Mouse (Mus musculus): ENCODE results near the gene Lrrc14b. TPM values are rescaled to one million over a fixed set of nuclear protein-coding genes. Genes with fewer than 3 reads are reported as not detected.

Gene Lrrc14b
- polyA plus RNA-seq (2016; fragmentation: Nextera tagmentation; extraction: Ambion mirVana): not detected in 2 replicates

- DNase-seq (ENCODE audit: low spot score): no peak
- Histone ChIP-seq H3K4me1 (replicated peaks) (no peaks in the 10 kb centered on the region), H3K9me3 (no peaks in the 10 kb centered on the region), H3K27ac (no peak within 1 kb of the TSS), H3K4me3 (no peak within 1 kb of the TSS), H3K27me3 (ENCODE audit: insufficient read depth, poor library complexity, severe bottlenecking) (no peaks in the 10 kb centered on the region), H3K36me3 (peaks cover 46% of the 10 kb centered on the region)
- WGBS: 90% methylated on average over 8 of the region's 8 CpGs
These were observed at the start of gene Lrrc14b for GRCm38 (mm10) chr13:74363859-74364235. Lrrc14b (minus strand) TSS chr13:74364005.

GRCm38 (mm10) chr13:74399298-74399839, 35.6 kb upstream of the Lrrc14b start, which contains the start of gene Ftl1-ps1:
Ftl1-ps1 (plus strand) TSS chr13:74399694.
- DNase-seq (ENCODE audit: low spot score): peak; percentile 10
- Histone ChIP-seq H3K36me3 (no peaks in the 10 kb centered on the region), H3K9me3 (no peaks in the 10 kb centered on the region), H3K4me1 (replicated peaks) (no peaks in the 10 kb centered on the region), H3K27me3 (ENCODE audit: insufficient read depth, poor library complexity, severe bottlenecking) (peaks cover 4% of the 10 kb centered on the region; the same call in 1 of the 2 replicates), H3K27ac (no peak within 1 kb of the TSS), H3K4me3 (no peak within 1 kb of the TSS)
- WGBS: 11% methylated on average over 11 of the region's 11 CpGs

GRCm38 (mm10) chr13:74391156-74391555, 27.4 kb upstream of the Lrrc14b start:
- Histone ChIP-seq H3K27me3 (ENCODE audit: insufficient read depth, poor library complexity, severe bottlenecking) (no peaks in the 10 kb centered on the region), H3K27ac (no peak overlapping the region), H3K4me3 (no peak overlapping the region; the same call in 1 of the 2 replicates), H3K36me3 (no peaks in the 10 kb centered on the region), H3K4me1 (replicated peaks) (no peaks in the 10 kb centered on the region; the same call in 1 of the 2 replicates), H3K9me3 (no peaks in the 10 kb centered on the region)
- 78% methylated on average over 2 of the region's 2 CpGs for WGBS
- no peak for DNase-seq (ENCODE audit: low spot score)

- Histone ChIP-seq H3K4me3 (peak within 1 kb of the TSS; percentile 68), H3K27me3 (ENCODE audit: insufficient read depth, poor library complexity, severe bottlenecking) (no peaks in the 10 kb centered on the region), H3K9me3 (no peaks in the 10 kb centered on the region), H3K4me1 (replicated peaks) (no peaks in the 10 kb centered on the region; the same call in 1 of the 2 replicates), H3K36me3 (no peaks in the 10 kb centered on the region), H3K27ac (peak within 1 kb of the TSS; percentile 85)
- DNase-seq (ENCODE audit: low spot score): peak; percentile 55
- WGBS: 2% methylated on average over 14 of the region's 14 CpGs
These were observed 26.7 kb upstream of the Lrrc14b start, which contains the start of gene Zfp72 for GRCm38 (mm10) chr13:74390371-74390990. Zfp72 (minus strand) TSS chr13:74390836.

GRCm38 (mm10) chr13:74389730-74390129, 25.9 kb upstream of the Lrrc14b start:
- Histone ChIP-seq H3K4me1 (replicated peaks) (no peaks in the 10 kb centered on the region; the same call in 1 of the 2 replicates), H3K36me3 (no peaks in the 10 kb centered on the region), H3K27ac (no peak overlapping the region), H3K9me3 (no peaks in the 10 kb centered on the region), H3K4me3 (peak overlapping the region; percentile 68), H3K27me3 (ENCODE audit: insufficient read depth, poor library complexity, severe bottlenecking) (no peaks in the 10 kb centered on the region)
- no peak for DNase-seq (ENCODE audit: low spot score)
- WGBS: 72% methylated on average over 6 of the region's 6 CpGs

GRCm38 (mm10) chr13:74382289-74382688, 18.5 kb upstream of the Lrrc14b start:
- no peaks in the 10 kb centered on the region for H3K4me1 ChIP-seq (replicated peaks)
- no peak for DNase-seq (ENCODE audit: low spot score)
- no peaks in the 10 kb centered on the region for H3K36me3 ChIP-seq
- WGBS: 80% methylated on average over 3 of the region's 3 CpGs
- no peak overlapping the region for H3K4me3 ChIP-seq
- H3K9me3 ChIP-seq: no peaks in the 10 kb centered on the region
- H3K27ac ChIP-seq: no peak overlapping the region
- no peaks in the 10 kb centered on the region for H3K27me3 ChIP-seq (ENCODE audit: insufficient read depth, poor library complexity, severe bottlenecking)

GRCm38 (mm10) chr13:74381533-74382276, 17.9 kb upstream of the Lrrc14b start:
- Histone ChIP-seq H3K27ac (no peak overlapping the region), H3K27me3 (ENCODE audit: insufficient read depth, poor library complexity, severe bottlenecking) (no peaks in the 10 kb centered on the region), H3K36me3 (no peaks in the 10 kb centered on the region), H3K9me3 (no peaks in the 10 kb centered on the region), H3K4me1 (replicated peaks) (no peaks in the 10 kb centered on the region), H3K4me3 (no peak overlapping the region)
- no peak for DNase-seq (ENCODE audit: low spot score)
- 82% methylated on average over 10 of the region's 10 CpGs for WGBS

- no peak for DNase-seq (ENCODE audit: low spot score)
- Histone ChIP-seq H3K27me3 (ENCODE audit: insufficient read depth, poor library complexity, severe bottlenecking) (no peaks in the 10 kb centered on the region), H3K4me3 (no peak overlapping the region), H3K9me3 (no peaks in the 10 kb centered on the region), H3K36me3 (peaks cover 51% of the 10 kb centered on the region), H3K27ac (no peak overlapping the region), H3K4me1 (replicated peaks) (no peaks in the 10 kb centered on the region)
- WGBS: 92% methylated on average over 13 of the region's 13 CpGs
These were observed 488 bp downstream of the Lrrc14b start for GRCm38 (mm10) chr13:74363176-74363858.

GRCm38 (mm10) chr13:74362218-74362617, 1.6 kb downstream of the Lrrc14b start:
- Histone ChIP-seq H3K9me3 (no peaks in the 10 kb centered on the region), H3K36me3 (peaks cover 62% of the 10 kb centered on the region), H3K27me3 (ENCODE audit: insufficient read depth, poor library complexity, severe bottlenecking) (no peaks in the 10 kb centered on the region), H3K4me3 (no peak overlapping the region), H3K4me1 (replicated peaks) (no peaks in the 10 kb centered on the region), H3K27ac (no peak overlapping the region)
- DNase-seq (ENCODE audit: low spot score): no peak
- WGBS: 83% methylated on average over 2 of the region's 2 CpGs

- DNase-seq (ENCODE audit: low spot score): no peak
- WGBS: 94% methylated on average over 13 of the region's 13 CpGs
- Histone ChIP-seq H3K27me3 (ENCODE audit: insufficient read depth, poor library complexity, severe bottlenecking) (no peaks in the 10 kb centered on the region), H3K4me3 (no peak overlapping the region), H3K27ac (no peak overlapping the region), H3K9me3 (no peaks in the 10 kb centered on the region), H3K36me3 (peaks cover 90% of the 10 kb centered on the region), H3K4me1 (replicated peaks) (no peaks in the 10 kb centered on the region)
These were observed 7.3 kb downstream of the Lrrc14b start for GRCm38 (mm10) chr13:74356491-74356890.

- peak overlapping the region; percentile 77 for H3K4me3 ChIP-seq
- no peaks in the 10 kb centered on the region for H3K27me3 ChIP-seq (ENCODE audit: insufficient read depth, poor library complexity, severe bottlenecking)
- H3K36me3 ChIP-seq: peaks cover 30% of the 10 kb centered on the region
- peak overlapping the region; percentile 95 for H3K27ac ChIP-seq
- no peaks in the 10 kb centered on the region for H3K9me3 ChIP-seq
- H3K4me1 ChIP-seq (replicated peaks): peaks cover 18% of the 10 kb centered on the region
- DNase-seq (ENCODE audit: low spot score): no peak
- WGBS: 2% methylated on average over 15 of the region's 15 CpGs
These were observed 13.3 kb downstream of the Lrrc14b start for GRCm38 (mm10) chr13:74350435-74350906.

GRCm38 (mm10) chr13:74349566-74350434, 14.0 kb downstream of the Lrrc14b start, which contains the start of the genes Sdha and Ccdc127:
Sdha (minus strand) TSS chr13:74350280.
Ccdc127 (plus strand) TSS chr13:74350309.
- Histone ChIP-seq H3K4me1 (replicated peaks) (peaks cover 18% of the 10 kb centered on the region), H3K4me3 (peak within 1 kb of the TSS; percentile 77), H3K9me3 (no peaks in the 10 kb centered on the region), H3K27ac (peak within 1 kb of the TSS; percentile 95), H3K36me3 (peaks cover 25% of the 10 kb centered on the region), H3K27me3 (ENCODE audit: insufficient read depth, poor library complexity, severe bottlenecking) (no peaks in the 10 kb centered on the region)
- 3% methylated on average over 57 of the region's 57 CpGs for WGBS
- peak; percentile 98 for DNase-seq (ENCODE audit: low spot score)
